Mouse (Mus musculus) olfactory bulb, adult 2 months (tissue): ENCODE measurements around the gene Tnnc2.
"Not testable (repeated sequence)": the region's sequence is repeated elsewhere in the genome, so short reads cannot be mapped to it uniquely, and the experiment has no call there.

ENCODE experiments used
- CTCF ChIP-seq: fragments of 200-500 bp; IDR thresholded peaks from 2 replicates; pipeline ENCODE4 v1.5.1; 2012; ENCODE audit warnings: low read depth, mild to moderate bottlenecking, low read length, moderate library complexity; ENCODE audit not compliant: insufficient read depth
- POLR2A ChIP-seq: fragments of 200-500 bp; IDR thresholded peaks from 2 replicates; pipeline ENCODE4 v1.6.1; 2012; ENCODE audit warnings: mild to moderate bottlenecking, low read depth, low read length, moderate library complexity; ENCODE audit not compliant: insufficient read depth

DNA sequence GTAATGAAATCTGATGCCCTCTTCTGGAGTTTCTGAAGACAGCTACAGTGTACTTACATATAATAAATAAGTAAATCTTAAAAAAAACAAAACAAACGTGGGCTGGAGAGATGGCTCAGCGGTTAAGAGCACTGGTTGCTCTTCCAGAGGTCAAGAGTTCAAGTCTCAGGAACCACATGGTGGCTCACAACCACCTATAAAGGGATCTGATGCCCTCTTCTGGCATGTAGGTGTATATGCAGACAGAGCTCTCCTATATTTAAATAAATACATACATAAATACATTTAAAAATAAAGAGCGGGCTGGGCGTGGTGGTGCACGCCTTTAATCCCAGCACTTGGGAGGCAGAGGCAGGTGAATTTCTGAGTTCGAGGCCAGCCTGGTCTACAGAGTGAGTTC is 18.8 kb upstream of the Tnnc2 start:
- not testable (repeated sequence) for TF ChIP-seq POLR2A, CTCF
